Mouse (Mus musculus) kidney, adult 2 months (tissue): ENCODE results near the gene Vsig4.

Experiments
- CTCF ChIP-seq: fragments of 200-500 bp; conservative IDR thresholded peaks from 2 replicates; pipeline ENCODE4 v1.5.1; 2011; ENCODE audit warnings: low read depth, mild to moderate bottlenecking, control low read depth, low read length, moderate library complexity, mixed read lengths; ENCODE audit not compliant: insufficient read depth, insufficient read length
- POLR2A ChIP-seq: fragments of 200-500 bp; IDR thresholded peaks from one replicate; pipeline ENCODE4 v1.6.1; 2011; ENCODE audit warnings: low read depth, low read length, control low read depth

- no peak for TF ChIP-seq CTCF
- TF ChIP-seq POLR2A, result no peak
Observed at GRCm38 (mm10) chrX:96235775-96236174, 57.5 kb downstream of the Vsig4 start.
